Mouse (Mus musculus) forebrain, embryonic 14.5 days (tissue): ENCODE measurements at regions not wholly inside any gene's neighbourhood (a gene's known extent, or its start where the extent isn't known, plus 50 kb on each side); places are given as distances from the start of the nearest gene placed in this dataset.

Experiments used
- ATAC-seq: fragments of 200-750 bp; cut with Nextera tagmentation; 2 replicates; pipeline ENCODE4 v1.8.0; 2017; ENCODE audit warnings: mild to moderate bottlenecking, moderate library complexity
- DNase-seq: peaks from one replicate; pipeline ENCODE4 v3.0.0-alpha.2; 2015; ENCODE audit warnings: low spot score
- H3K27ac ChIP-seq: fragments of 300-500 bp; sonication (generic); 2 replicates; pipeline ENCODE4 v1.5.1; 2014; ENCODE audit warnings: low read depth, mild to moderate bottlenecking, control low read depth, low read length, moderate library complexity
- H3K27me3 ChIP-seq: fragments of 300-500 bp; sonication (generic); replicated peaks from 2 replicates; pipeline ENCODE4 v1.6.1; 2014; ENCODE audit warnings: low read length, control low read depth, mixed read lengths; ENCODE audit not compliant: control insufficient read depth, insufficient read depth
- H3K36me3 ChIP-seq: fragments of 300-500 bp; sonication (generic); 2 replicates; pipeline ENCODE4 v1.6.1; 2014; ENCODE audit warnings: low read length, control low read depth; ENCODE audit not compliant: control insufficient read depth, insufficient read depth
- H3K4me1 ChIP-seq: fragments of 300-500 bp; sonication (generic); 2 replicates; pipeline ENCODE4 v1.6.1; 2014; ENCODE audit warnings: antibody characterized with exemption, low read length, control low read depth; ENCODE audit not compliant: control insufficient read depth, insufficient read depth
- H3K4me2 ChIP-seq: fragments of 300-500 bp; sonication (generic); 2 replicates; pipeline ENCODE4 v1.6.1; 2014; ENCODE audit warnings: mild to moderate bottlenecking, control low read depth, low read length
- H3K4me3 ChIP-seq: fragments of 300-500 bp; sonication (generic); 2 replicates; pipeline ENCODE4 v1.5.1; 2014; ENCODE audit warnings: low read depth, low read length, control low read depth
- H3K9ac ChIP-seq: fragments of 300-500 bp; sonication (generic); 2 replicates; pipeline ENCODE4 v1.6.1; 2014; ENCODE audit warnings: mild to moderate bottlenecking, low read length, control low read depth, moderate library complexity
- H3K9me3 ChIP-seq: fragments of 300-500 bp; sonication (generic); replicated peaks from 2 replicates; pipeline ENCODE4 v1.6.1; 2016; ENCODE audit warnings: low read length, control low read depth, mixed read lengths; ENCODE audit not compliant: control insufficient read depth
- WGBS: fragments of 180-500 bp; shearing (Covaris S2); extraction: QIAGEN DNeasy Blood & Tissue Kit; methylation state at CpG from one replicate; pipeline ENCODE4 v1.1.7; 2014; 5-methylcytosine and 5-hydroxymethylcytosine counted together

- 0 out of 2 replicates have a peak overlapping the region, but pooled peaks have one; percentile 3 for H3K4me3 ChIP-seq
- DNase-seq (peak; percentile 97), ATAC-seq (peak; percentile 99)
- peaks cover 8% of the 10 kb centered on the region; the same call in 1 of the 2 replicates for H3K4me1 ChIP-seq
- H3K4me2 ChIP-seq = peak overlapping the region; percentile 38
- no peaks in the 10 kb centered on the region for H3K27me3 ChIP-seq
- H3K27ac ChIP-seq = peak overlapping the region; percentile 70
- 3% methylated on average over 15 of the region's 15 CpGs for WGBS
- H3K9ac ChIP-seq = peak overlapping the region; percentile 33; the same call in 1 of the 2 replicates
- no peaks in the 10 kb centered on the region for H3K36me3 ChIP-seq
- no peaks in the 10 kb centered on the region for H3K9me3 ChIP-seq
These were observed 152.5 kb downstream of the Lnpk start for GRCm38 (mm10) chr2:74426746-74427145.

DNA sequence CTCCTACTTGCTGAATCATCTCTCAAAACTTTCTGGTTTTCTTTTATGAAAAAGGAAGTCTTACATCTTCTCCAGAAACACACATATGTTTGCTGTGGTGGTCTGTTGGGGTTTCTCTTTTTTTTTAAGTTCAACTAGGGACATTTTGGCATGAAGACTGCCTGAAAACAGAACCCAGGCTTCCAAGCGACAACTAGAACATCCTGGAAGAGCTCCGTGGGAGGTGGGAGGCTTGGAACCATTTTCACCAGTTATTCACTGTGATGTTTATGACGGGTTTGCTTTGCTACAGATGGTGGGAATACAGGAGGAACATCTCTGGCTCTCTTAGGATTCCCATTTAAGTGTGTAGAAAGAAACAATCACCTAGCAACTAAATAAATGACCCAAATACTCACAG, 154.5 kb downstream of the Lnpk start:
- no peak overlapping the region for H3K27ac ChIP-seq
- no peak overlapping the region for H3K4me2 ChIP-seq
- no peak overlapping the region for H3K9ac ChIP-seq
- peaks cover 8% of the 10 kb centered on the region; the same call in 1 of the 2 replicates for H3K4me1 ChIP-seq
- H3K36me3 ChIP-seq = no peaks in the 10 kb centered on the region
- H3K4me3 ChIP-seq = no peak overlapping the region
- H3K27me3 ChIP-seq = no peaks in the 10 kb centered on the region
- WGBS = 89% methylated on average over 3 of the region's 3 CpGs
- no peak for DNase-seq
- no peak for ATAC-seq
- no peaks in the 10 kb centered on the region for H3K9me3 ChIP-seq

DNA sequence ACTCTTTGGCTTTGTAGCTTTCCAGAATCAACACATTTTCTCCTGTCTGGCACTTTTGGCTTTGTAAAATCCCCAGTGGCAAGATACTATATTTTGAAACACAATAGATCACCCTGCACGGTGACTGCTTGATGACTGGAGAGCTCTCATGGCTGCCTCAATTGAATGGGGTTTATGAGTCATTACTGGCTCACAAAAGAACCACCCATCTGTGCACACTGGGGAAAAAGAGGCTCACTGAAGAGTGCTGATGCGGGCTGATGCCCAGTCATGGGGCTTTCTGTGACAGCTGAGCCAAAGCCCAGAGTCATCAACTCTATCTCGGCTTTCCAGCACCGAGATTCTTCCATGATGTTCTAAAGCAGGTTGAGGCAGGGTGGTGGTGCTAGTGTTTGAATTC, 163.1 kb downstream of the Lnpk start:
- WGBS = 19% methylated on average over 4 of the region's 4 CpGs
- Histone ChIP-seq H3K27me3 (no peaks in the 10 kb centered on the region), H3K36me3 (no peaks in the 10 kb centered on the region), H3K4me1 (no peaks in the 10 kb centered on the region), H3K4me3 (no peak overlapping the region), H3K4me2 (no peak overlapping the region), H3K27ac (no peak overlapping the region), H3K9ac (no peak overlapping the region), H3K9me3 (no peaks in the 10 kb centered on the region)
- ATAC-seq (peak; percentile 80), DNase-seq (peak; percentile 66)

DNA sequence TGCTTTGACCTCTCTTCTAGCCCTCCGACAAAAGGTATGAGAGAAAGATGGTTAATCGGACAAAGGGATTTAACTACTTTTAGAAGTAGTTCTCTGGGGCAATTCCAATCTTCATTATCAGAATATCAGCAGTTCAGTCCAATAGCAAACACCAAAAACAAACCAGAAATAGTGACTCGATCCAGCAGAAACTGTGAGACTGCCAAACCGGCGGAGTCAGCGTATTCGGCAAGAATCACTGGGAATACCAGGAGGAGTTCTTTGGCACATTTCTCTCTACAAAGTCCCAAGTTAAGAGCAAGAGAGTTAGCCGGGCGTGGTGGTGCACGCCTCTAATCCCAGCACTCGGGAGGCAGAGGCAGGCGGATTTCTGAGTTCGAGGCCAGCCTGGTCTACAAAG, 164.5 kb downstream of the Lnpk start:
- ATAC-seq (no peak), DNase-seq (no peak)
- H3K27ac ChIP-seq = no peak overlapping the region
- H3K4me2 ChIP-seq = no peak overlapping the region
- WGBS = 95% methylated on average over 13 of the region's 13 CpGs
- H3K4me1 ChIP-seq = no peaks in the 10 kb centered on the region
- H3K36me3 ChIP-seq = no peaks in the 10 kb centered on the region
- H3K4me3 ChIP-seq = no peak overlapping the region
- H3K9ac ChIP-seq = no peak overlapping the region
- H3K9me3 ChIP-seq = no peaks in the 10 kb centered on the region
- no peaks in the 10 kb centered on the region for H3K27me3 ChIP-seq

- WGBS = 71% methylated on average over 4 of the region's 4 CpGs
- Histone ChIP-seq H3K4me3 (no peak overlapping the region), H3K36me3 (no peaks in the 10 kb centered on the region), H3K4me2 (no peak overlapping the region), H3K27ac (no peak overlapping the region), H3K9ac (no peak overlapping the region), H3K4me1 (peaks cover 2% of the 10 kb centered on the region), H3K9me3 (no peaks in the 10 kb centered on the region), H3K27me3 (no peaks in the 10 kb centered on the region)
- DNase-seq (peak; percentile 36), ATAC-seq (no peak)
These were observed 169.3 kb downstream of the Lnpk start for GRCm38 (mm10) chr2:74409856-74410404.

DNA sequence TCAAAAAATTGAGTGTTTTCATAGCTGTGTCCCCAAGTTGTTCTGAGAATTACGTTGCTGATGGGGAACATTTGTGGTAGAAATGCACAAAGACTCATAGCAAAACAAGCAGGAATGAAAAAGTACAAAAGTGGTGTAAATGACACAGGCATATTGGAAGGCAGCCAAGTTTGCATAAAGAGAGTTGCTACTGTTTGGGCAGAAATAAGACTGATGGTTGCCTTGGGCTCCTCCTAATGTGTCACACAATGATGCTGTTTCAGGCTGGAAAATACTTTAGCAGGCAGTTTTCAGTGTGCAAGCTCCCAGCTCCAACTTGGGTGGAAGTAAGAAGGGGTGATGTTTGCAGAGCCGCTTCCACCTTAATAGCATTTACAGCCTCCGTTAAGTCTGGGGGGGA, 174.7 kb downstream of the Lnpk start:
- DNase-seq = peak; percentile 85
- no peaks in the 10 kb centered on the region for H3K36me3 ChIP-seq

DNA sequence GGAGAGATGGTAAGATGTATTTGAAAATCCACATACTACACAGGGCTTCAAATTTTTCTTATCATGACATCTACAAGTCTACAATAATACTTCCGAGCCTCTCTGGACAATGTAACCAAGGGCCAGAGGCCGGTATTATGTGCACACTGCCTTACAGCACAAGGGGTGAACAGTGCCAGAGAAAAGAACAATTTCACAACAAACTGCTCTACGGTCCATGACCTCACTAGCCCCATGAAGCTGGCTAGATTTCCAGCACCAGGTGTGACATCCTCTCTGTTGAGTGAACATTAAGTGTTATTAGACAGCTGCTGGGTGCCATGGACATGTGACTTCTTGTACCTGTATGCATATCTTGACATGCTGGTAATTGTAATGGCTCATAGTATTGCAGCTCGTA, 188.2 kb downstream of the Lnpk start:
- WGBS = 92% methylated on average over 4 of the region's 4 CpGs
- Histone ChIP-seq H3K27ac (no peak overlapping the region), H3K4me2 (no peak overlapping the region), H3K27me3 (no peaks in the 10 kb centered on the region), H3K4me1 (no peaks in the 10 kb centered on the region), H3K36me3 (no peaks in the 10 kb centered on the region), H3K9me3 (no peaks in the 10 kb centered on the region), H3K9ac (no peak overlapping the region), H3K4me3 (no peak overlapping the region)
- DNase-seq = no peak
- no peak for ATAC-seq

More for the DNA sequence above, 174.7 kb downstream of the Lnpk start:
- peak; percentile 44; the same call in 1 of the 2 replicates for ATAC-seq
- Histone ChIP-seq H3K9ac (0 out of 2 replicates have a peak overlapping the region, but pooled peaks have one; percentile 21), H3K27ac (peak overlapping the region; percentile 27; the same call in 1 of the 2 replicates), H3K4me1 (peaks cover 12% of the 10 kb centered on the region), H3K27me3 (no peaks in the 10 kb centered on the region), H3K4me2 (no peak overlapping the region), H3K4me3 (no peak overlapping the region), H3K9me3 (no peaks in the 10 kb centered on the region)
- 29% methylated on average over 3 of the region's 3 CpGs for whole genome bisulfite sequencing

DNA sequence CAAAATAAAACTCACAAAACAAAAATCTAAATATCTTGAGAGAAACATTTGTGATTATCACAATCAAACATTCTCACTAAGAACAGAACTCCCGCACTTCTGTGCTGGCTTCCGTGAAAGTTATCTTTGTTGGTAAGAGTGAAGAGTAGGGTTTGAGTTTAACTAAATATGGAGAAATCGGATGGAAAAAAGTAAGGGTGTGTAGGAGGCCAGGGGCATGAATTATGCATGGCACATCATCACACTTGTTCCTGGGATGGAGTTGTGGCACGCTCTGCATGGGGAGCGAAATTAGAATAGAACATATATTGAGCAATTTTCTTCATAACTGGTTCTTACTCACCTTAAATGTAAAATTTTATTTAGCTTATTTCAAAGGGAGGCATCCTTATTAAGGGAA, 191.2 kb downstream of the Lnpk start:
- Histone ChIP-seq H3K4me1 (no peaks in the 10 kb centered on the region), H3K27me3 (no peaks in the 10 kb centered on the region), H3K4me3 (no peak overlapping the region), H3K9me3 (no peaks in the 10 kb centered on the region), H3K27ac (no peak overlapping the region), H3K36me3 (no peaks in the 10 kb centered on the region), H3K4me2 (no peak overlapping the region), H3K9ac (no peak overlapping the region)
- WGBS = 84% methylated on average over 5 of the region's 5 CpGs
- DNase-seq (no peak), ATAC-seq (no peak)

DNA sequence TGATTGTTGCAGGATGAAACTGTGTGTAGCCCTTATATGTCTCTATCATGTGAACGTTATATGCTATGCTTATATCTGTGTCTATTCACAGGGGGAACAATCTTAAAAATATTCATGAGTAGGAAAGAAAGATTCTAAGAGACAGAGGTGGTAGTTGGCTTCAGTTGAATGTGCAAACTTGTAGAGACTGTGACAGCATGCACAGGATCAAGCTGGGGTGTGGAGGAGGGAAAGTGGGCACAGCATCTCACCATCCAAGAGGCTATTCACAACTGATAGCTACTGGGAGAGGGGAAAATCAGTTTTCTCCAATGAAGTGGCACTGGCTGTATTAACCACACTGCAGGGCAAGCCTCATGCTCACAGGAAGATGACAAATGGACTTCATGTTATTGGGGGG, 194.3 kb downstream of the Lnpk start:
- H3K4me1 ChIP-seq = no peaks in the 10 kb centered on the region
- no peaks in the 10 kb centered on the region for H3K27me3 ChIP-seq
- H3K4me2 ChIP-seq = no peak overlapping the region
- H3K36me3 ChIP-seq = no peaks in the 10 kb centered on the region
- no peaks in the 10 kb centered on the region for H3K9me3 ChIP-seq
- H3K27ac ChIP-seq = no peak overlapping the region
- H3K9ac ChIP-seq = no peak overlapping the region
- no peak overlapping the region for H3K4me3 ChIP-seq
- DNase-seq = no peak
- ATAC-seq = no peak
- 87% methylated on average over 1 of the region's 1 CpGs for WGBS
